Mouse (Mus musculus) forebrain, embryonic 14.5 days (tissue): ENCODE measurements around the gene Lrig1. TPM values are rescaled to one million over a fixed set of nuclear protein-coding genes. Genes with fewer than 3 reads are reported as not detected.

Experiments used
- ATAC-seq: fragments of 200-750 bp; cut with Nextera tagmentation; 2 replicates; pipeline ENCODE4 v1.8.0; 2017; ENCODE audit warnings: mild to moderate bottlenecking, moderate library complexity
- DNase-seq: peaks from one replicate; pipeline ENCODE4 v3.0.0-alpha.2; 2015; ENCODE audit warnings: low spot score
- H3K27ac ChIP-seq: fragments of 300-500 bp; sonication (generic); 2 replicates; pipeline ENCODE4 v1.5.1; 2014; ENCODE audit warnings: low read depth, mild to moderate bottlenecking, control low read depth, low read length, moderate library complexity
- H3K27me3 ChIP-seq: fragments of 300-500 bp; sonication (generic); replicated peaks from 2 replicates; pipeline ENCODE4 v1.6.1; 2014; ENCODE audit warnings: low read length, control low read depth, mixed read lengths; ENCODE audit not compliant: control insufficient read depth, insufficient read depth
- H3K36me3 ChIP-seq: fragments of 300-500 bp; sonication (generic); 2 replicates; pipeline ENCODE4 v1.6.1; 2014; ENCODE audit warnings: low read length, control low read depth; ENCODE audit not compliant: control insufficient read depth, insufficient read depth
- H3K4me1 ChIP-seq: fragments of 300-500 bp; sonication (generic); 2 replicates; pipeline ENCODE4 v1.6.1; 2014; ENCODE audit warnings: antibody characterized with exemption, low read length, control low read depth; ENCODE audit not compliant: control insufficient read depth, insufficient read depth
- H3K4me2 ChIP-seq: fragments of 300-500 bp; sonication (generic); 2 replicates; pipeline ENCODE4 v1.6.1; 2014; ENCODE audit warnings: mild to moderate bottlenecking, control low read depth, low read length
- H3K4me3 ChIP-seq: fragments of 300-500 bp; sonication (generic); 2 replicates; pipeline ENCODE4 v1.5.1; 2014; ENCODE audit warnings: low read depth, low read length, control low read depth
- H3K9ac ChIP-seq: fragments of 300-500 bp; sonication (generic); 2 replicates; pipeline ENCODE4 v1.6.1; 2014; ENCODE audit warnings: mild to moderate bottlenecking, low read length, control low read depth, moderate library complexity
- H3K9me3 ChIP-seq: fragments of 300-500 bp; sonication (generic); replicated peaks from 2 replicates; pipeline ENCODE4 v1.6.1; 2016; ENCODE audit warnings: low read length, control low read depth, mixed read lengths; ENCODE audit not compliant: control insufficient read depth
- WGBS: fragments of 180-500 bp; shearing (Covaris S2); extraction: QIAGEN DNeasy Blood & Tissue Kit; methylation state at CpG from one replicate; pipeline ENCODE4 v1.1.7; 2014; 5-methylcytosine and 5-hydroxymethylcytosine counted together
- polyA plus RNA-seq: library from polyadenylated mRNA; unstranded; fragments of >200 nt; fragmentation: Nextera tagmentation; extraction: Ambion mirVana; gene quantifications from 2 replicates; pipeline ENCODE4 v1.2.1, GENCODE M21; 2014

Lrig1 gene
- polyA plus RNA-seq, 1 experiment from 2014 or later: 8.5 TPM

- 87% methylated on average over 2 of the region's 2 CpGs for WGBS
- H3K36me3 ChIP-seq: no peaks in the 10 kb centered on the region
- H3K4me1 ChIP-seq: peaks cover 40% of the 10 kb centered on the region
- no peak overlapping the region for H3K4me3 ChIP-seq
- DNase-seq (no peak), ATAC-seq (no peak)
- H3K27me3 ChIP-seq: no peaks in the 10 kb centered on the region
- H3K4me2 ChIP-seq: no peak overlapping the region
- H3K9ac ChIP-seq: no peak overlapping the region
- no peaks in the 10 kb centered on the region for H3K9me3 ChIP-seq
- H3K27ac ChIP-seq: no peak overlapping the region
These were observed 27.5 kb downstream of the Lrig1 start for GRCm38 (mm10) chr6:94672426-94672825.

GRCm38 (mm10) chr6:94669370-94669769 lies 30.6 kb downstream of the Lrig1 start:
- Histone ChIP-seq H3K4me3 (no peak overlapping the region), H3K27ac (no peak overlapping the region), H3K9me3 (no peaks in the 10 kb centered on the region), H3K9ac (no peak overlapping the region), H3K4me1 (peaks cover 40% of the 10 kb centered on the region), H3K4me2 (no peak overlapping the region), H3K27me3 (no peaks in the 10 kb centered on the region), H3K36me3 (no peaks in the 10 kb centered on the region)
- DNase-seq (no peak), ATAC-seq (no peak)
- WGBS: 33% methylated on average over 6 of the region's 6 CpGs

- 8% methylated on average over 13 of the region's 13 CpGs for WGBS
- ATAC-seq (peak; percentile 74), DNase-seq (peak; percentile 74)
- Histone ChIP-seq H3K4me1 (peaks cover 35% of the 10 kb centered on the region), H3K4me3 (no peak overlapping the region), H3K27me3 (no peaks in the 10 kb centered on the region), H3K36me3 (no peaks in the 10 kb centered on the region), H3K4me2 (peak overlapping the region; percentile 41), H3K9ac (peak overlapping the region; percentile 0; the same call in 1 of the 2 replicates), H3K9me3 (no peaks in the 10 kb centered on the region), H3K27ac (peak overlapping the region; percentile 58)
These were observed 31.6 kb downstream of the Lrig1 start for GRCm38 (mm10) chr6:94668204-94668863.

- H3K9me3 ChIP-seq: no peaks in the 10 kb centered on the region
- H3K4me1 ChIP-seq: peaks cover 35% of the 10 kb centered on the region
- ATAC-seq (no peak), DNase-seq (no peak)
- H3K4me3 ChIP-seq: no peak overlapping the region
- H3K27me3 ChIP-seq: no peaks in the 10 kb centered on the region
- H3K4me2 ChIP-seq: no peak overlapping the region
- 51% methylated on average over 4 of the region's 4 CpGs for WGBS
- no peak overlapping the region for H3K27ac ChIP-seq
- no peaks in the 10 kb centered on the region for H3K36me3 ChIP-seq
- H3K9ac ChIP-seq: no peak overlapping the region
These were observed 32.8 kb downstream of the Lrig1 start for GRCm38 (mm10) chr6:94667131-94667530.

- Histone ChIP-seq H3K4me1 (peaks cover 35% of the 10 kb centered on the region), H3K9me3 (no peaks in the 10 kb centered on the region), H3K9ac (no peak overlapping the region), H3K36me3 (no peaks in the 10 kb centered on the region), H3K27ac (no peak overlapping the region), H3K4me2 (no peak overlapping the region), H3K27me3 (no peaks in the 10 kb centered on the region), H3K4me3 (no peak overlapping the region)
- DNase-seq (no peak), ATAC-seq (no peak)
- 27% methylated on average over 7 of the region's 7 CpGs for WGBS
These were observed 33.4 kb downstream of the Lrig1 start for GRCm38 (mm10) chr6:94666432-94667119.

GRCm38 (mm10) chr6:94665677-94666076 lies 34.3 kb downstream of the Lrig1 start:
- no peak for ATAC-seq
- no peak overlapping the region for H3K4me2 ChIP-seq
- no peak for DNase-seq
- peaks cover 35% of the 10 kb centered on the region for H3K4me1 ChIP-seq
- H3K36me3 ChIP-seq: no peaks in the 10 kb centered on the region
- no peak overlapping the region for H3K4me3 ChIP-seq
- H3K27me3 ChIP-seq: no peaks in the 10 kb centered on the region
- no peak overlapping the region for H3K27ac ChIP-seq
- H3K9ac ChIP-seq: no peak overlapping the region
- WGBS: 47% methylated on average over 1 of the region's 1 CpGs
- no peaks in the 10 kb centered on the region for H3K9me3 ChIP-seq

GRCm38 (mm10) chr6:94665248-94665647 lies 34.7 kb downstream of the Lrig1 start:
- Histone ChIP-seq H3K4me1 (peaks cover 34% of the 10 kb centered on the region), H3K4me2 (no peak overlapping the region), H3K27me3 (no peaks in the 10 kb centered on the region), H3K36me3 (no peaks in the 10 kb centered on the region), H3K9me3 (no peaks in the 10 kb centered on the region), H3K27ac (no peak overlapping the region), H3K4me3 (no peak overlapping the region), H3K9ac (no peak overlapping the region)
- DNase-seq (no peak), ATAC-seq (no peak)
- 73% methylated on average over 7 of the region's 7 CpGs for WGBS

GRCm38 (mm10) chr6:94664000-94664399 lies 36.0 kb downstream of the Lrig1 start:
- no peak overlapping the region for H3K4me3 ChIP-seq
- no peaks in the 10 kb centered on the region for H3K9me3 ChIP-seq
- no peaks in the 10 kb centered on the region for H3K36me3 ChIP-seq
- peaks cover 25% of the 10 kb centered on the region for H3K4me1 ChIP-seq
- WGBS: 88% methylated on average over 6 of the region's 6 CpGs
- H3K27ac ChIP-seq: no peak overlapping the region
- no peak overlapping the region for H3K9ac ChIP-seq
- DNase-seq (no peak), ATAC-seq (no peak)
- H3K27me3 ChIP-seq: no peaks in the 10 kb centered on the region
- H3K4me2 ChIP-seq: no peak overlapping the region

- no peak overlapping the region for H3K4me3 ChIP-seq
- no peaks in the 10 kb centered on the region for H3K36me3 ChIP-seq
- no peaks in the 10 kb centered on the region for H3K27me3 ChIP-seq
- H3K9ac ChIP-seq: no peak overlapping the region
- H3K4me1 ChIP-seq: peaks cover 9% of the 10 kb centered on the region
- H3K4me2 ChIP-seq: no peak overlapping the region
- 80% methylated on average over 9 of the region's 9 CpGs for WGBS
- DNase-seq: no peak
- H3K9me3 ChIP-seq: no peaks in the 10 kb centered on the region
- no peak for ATAC-seq
- no peak overlapping the region for H3K27ac ChIP-seq
These were observed 38.0 kb downstream of the Lrig1 start for GRCm38 (mm10) chr6:94661923-94662322.
